Mouse (Mus musculus) kidney, embryonic 16.5 days (tissue): ENCODE data around the gene Hpca. TPM values are rescaled to one million over a fixed set of nuclear protein-coding genes. Genes with fewer than 3 reads are reported as not detected.

Experiments used
- ATAC-seq: fragments of 200-750 bp; cut with Nextera tagmentation; 2 replicates; pipeline ENCODE4 v1.8.0; 2017; ENCODE audit warnings: moderate TSS enrichment; ENCODE audit not compliant: low FRiP score, low TSS enrichment
- H3K27ac ChIP-seq: fragments of 300-500 bp; sonication (generic); 2 replicates; pipeline ENCODE4 v1.5.1; 2014; ENCODE audit warnings: low read length
- H3K27me3 ChIP-seq: fragments of 300-500 bp; sonication (generic); 2 replicates; pipeline ENCODE4 v1.6.1; 2014; ENCODE audit warnings: low read length, control low read depth, mixed read lengths; ENCODE audit not compliant: insufficient read depth
- H3K36me3 ChIP-seq: fragments of 300-500 bp; sonication (generic); 2 replicates; pipeline ENCODE4 v1.6.1; 2014; ENCODE audit warnings: low read length, control low read depth, mixed read lengths; ENCODE audit not compliant: insufficient read depth
- H3K4me1 ChIP-seq: fragments of 300-500 bp; sonication (generic); 2 replicates; pipeline ENCODE4 v1.6.1; 2014; ENCODE audit warnings: low read length, control low read depth, mixed read lengths; ENCODE audit not compliant: insufficient read depth
- H3K4me2 ChIP-seq: fragments of 300-500 bp; sonication (generic); replicated peaks from 2 replicates; pipeline ENCODE4 v1.6.1; 2014; ENCODE audit warnings: low read depth, low read length
- H3K4me3 ChIP-seq: fragments of 300-500 bp; sonication (generic); 2 replicates; pipeline ENCODE4 v1.5.1; 2014; ENCODE audit warnings: mild to moderate bottlenecking, low read length
- H3K9ac ChIP-seq: fragments of 300-500 bp; sonication (generic); replicated peaks from 2 replicates; pipeline ENCODE4 v1.6.1; 2014; ENCODE audit warnings: low read length
- H3K9me3 ChIP-seq: fragments of 300-500 bp; sonication (generic); 2 replicates; pipeline ENCODE4 v1.6.1; 2016; ENCODE audit warnings: low read length, control low read depth
- WGBS: fragments of 180-500 bp; shearing (Covaris S2); extraction: QIAGEN DNeasy Blood & Tissue Kit; methylation state at CpG from one replicate; pipeline ENCODE4 v1.1.7; 2014; 5-methylcytosine and 5-hydroxymethylcytosine counted together
- polyA plus RNA-seq: library from polyadenylated mRNA; unstranded; fragments of >200 nt; fragmentation: Nextera tagmentation; extraction: Ambion mirVana; gene quantifications from 2 replicates; pipeline ENCODE4 v1.2.1, GENCODE M21; 2015

Hpca gene
- polyA plus RNA-seq, 1 experiment from 2014 or later, result 1.6 TPM

DNA sequence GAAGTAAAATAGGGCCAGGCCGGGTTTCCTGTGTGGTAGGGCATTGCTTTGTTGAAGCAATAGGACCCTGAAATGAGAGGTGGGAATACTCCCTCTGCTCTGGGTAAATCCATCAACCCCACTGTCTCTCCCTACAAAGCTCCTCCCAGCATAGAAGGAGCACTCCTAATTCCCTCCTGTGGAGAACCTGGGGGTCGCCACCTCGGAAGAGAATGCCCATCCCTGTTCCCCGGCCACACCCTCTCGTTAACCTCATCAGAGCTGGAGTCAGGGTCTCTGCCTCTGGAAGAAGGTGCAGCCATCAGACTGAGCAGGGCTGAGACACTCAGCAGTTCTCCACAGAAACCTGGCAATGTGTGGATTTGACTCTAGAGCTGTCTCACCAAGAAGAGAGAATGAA, 34.0 kb downstream of the Hpca start:
- no peak overlapping the region for H3K27ac ChIP-seq
- 40% methylated on average over 5 of the region's 5 CpGs for WGBS
- no peaks in the 10 kb centered on the region for H3K27me3 ChIP-seq
- peaks cover 8% of the 10 kb centered on the region; the same call in 1 of the 2 replicates for H3K36me3 ChIP-seq
- ATAC-seq, result no peak
- no peaks in the 10 kb centered on the region for H3K4me1 ChIP-seq
- no peak overlapping the region for H3K4me2 ChIP-seq
- no peaks in the 10 kb centered on the region for H3K9me3 ChIP-seq
- no peak overlapping the region for H3K4me3 ChIP-seq
- no peak overlapping the region for H3K9ac ChIP-seq

DNA sequence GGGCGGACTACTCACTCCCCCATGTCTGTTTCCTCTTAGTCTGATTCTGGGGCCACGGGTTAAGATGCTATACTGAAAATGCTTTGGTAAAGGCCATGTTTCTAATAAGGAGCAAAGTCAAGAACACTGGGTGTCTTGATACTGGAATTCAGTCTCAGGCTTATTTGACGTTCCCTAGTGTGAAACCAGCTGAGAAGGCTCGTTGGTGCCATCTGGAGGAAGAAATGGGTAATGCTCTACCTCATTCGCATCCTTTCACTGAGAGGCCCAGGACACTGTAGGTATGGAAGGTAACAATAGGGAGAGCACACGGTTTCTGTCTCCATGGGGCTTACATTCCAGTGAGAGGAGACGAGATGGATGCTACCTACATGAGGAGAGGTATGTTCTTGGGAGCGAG, 35.8 kb downstream of the Hpca start:
- peaks cover 8% of the 10 kb centered on the region; the same call in 1 of the 2 replicates for H3K36me3 ChIP-seq
- no peak overlapping the region for H3K4me2 ChIP-seq
- no peak overlapping the region for H3K27ac ChIP-seq
- no peaks in the 10 kb centered on the region for H3K9me3 ChIP-seq
- 32% methylated on average over 8 of the region's 8 CpGs for WGBS
- no peak overlapping the region for H3K4me3 ChIP-seq
- H3K9ac ChIP-seq, result no peak overlapping the region
- H3K4me1 ChIP-seq, result no peaks in the 10 kb centered on the region
- no peaks in the 10 kb centered on the region for H3K27me3 ChIP-seq
- peak; percentile 51; the same call in 1 of the 2 replicates for ATAC-seq

DNA sequence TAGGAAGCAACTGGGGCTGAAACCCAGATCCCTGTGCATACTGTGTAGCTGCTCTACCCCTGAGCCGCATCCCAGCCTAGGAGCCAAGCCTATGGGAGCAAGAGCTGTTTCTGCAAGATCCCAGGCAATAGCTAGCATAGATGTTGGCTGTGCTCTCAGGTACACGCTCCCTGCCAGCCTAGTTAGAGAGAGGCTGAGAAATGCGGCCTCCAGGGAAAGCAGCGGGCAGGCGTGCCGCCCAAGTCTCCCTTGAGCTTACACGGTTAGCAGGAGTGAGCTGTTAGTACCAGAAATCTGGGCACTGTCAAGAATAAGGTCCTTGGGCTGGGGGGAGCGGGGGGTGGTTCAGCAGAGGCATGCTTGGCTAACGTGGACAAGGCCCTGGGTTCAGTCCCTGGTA, 36.9 kb downstream of the Hpca start:
- ATAC-seq, result no peak
- H3K4me3 ChIP-seq, result no peak overlapping the region
- no peaks in the 10 kb centered on the region for H3K27me3 ChIP-seq
- no peak overlapping the region for H3K4me2 ChIP-seq
- H3K4me1 ChIP-seq, result no peaks in the 10 kb centered on the region
- WGBS, result 90% methylated on average over 9 of the region's 9 CpGs
- H3K9me3 ChIP-seq, result no peaks in the 10 kb centered on the region
- no peak overlapping the region for H3K27ac ChIP-seq
- peaks cover 15% of the 10 kb centered on the region for H3K36me3 ChIP-seq
- no peak overlapping the region for H3K9ac ChIP-seq

DNA sequence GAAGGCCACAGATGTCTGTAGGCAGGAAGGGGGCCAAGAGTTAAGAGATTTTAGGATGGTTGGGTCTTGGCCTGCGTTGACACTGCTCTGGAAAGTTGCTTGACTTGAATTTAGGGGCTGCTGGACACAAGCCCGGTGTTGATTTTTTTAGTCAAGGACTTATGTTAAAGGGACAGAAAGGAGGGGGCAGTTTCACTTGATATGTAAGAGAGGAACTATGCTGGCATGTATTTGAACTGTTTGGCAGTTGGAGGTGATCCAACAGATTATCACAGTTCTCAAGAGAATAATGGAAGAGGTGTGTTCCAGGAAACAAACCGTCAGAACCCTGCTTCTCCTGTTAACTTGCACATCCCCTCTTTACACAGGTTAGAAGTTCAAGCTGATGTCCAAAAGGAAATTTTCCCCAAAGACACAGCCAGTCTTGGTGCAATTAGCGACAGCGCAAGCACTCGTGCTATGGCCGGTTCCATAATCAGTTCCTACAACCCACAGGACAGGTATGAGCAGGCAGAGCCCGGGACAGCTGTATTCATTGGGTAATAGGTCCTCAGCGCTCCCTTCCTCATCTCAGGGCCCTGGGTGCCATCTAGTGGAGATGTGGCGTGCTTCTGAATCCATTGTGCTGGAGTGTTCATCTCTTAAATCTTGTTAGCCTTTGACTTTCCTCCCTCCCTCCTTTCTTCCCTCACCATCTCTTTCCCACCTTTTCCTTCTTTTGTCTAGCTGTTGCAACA, 39.3 kb downstream of the Hpca start:
- H3K4me3 ChIP-seq, result no peak overlapping the region
- 49% methylated on average over 10 of the region's 10 CpGs for WGBS
- 0 out of 2 replicates have a peak, but pooled peaks cover 3% of the 10 kb centered on the region for H3K9me3 ChIP-seq
- no peak overlapping the region for H3K27ac ChIP-seq
- no peaks in the 10 kb centered on the region for H3K27me3 ChIP-seq
- H3K4me2 ChIP-seq, result no peak overlapping the region
- ATAC-seq, result peak; percentile 70; the same call in 1 of the 2 replicates
- H3K36me3 ChIP-seq, result peaks cover 34% of the 10 kb centered on the region
- H3K4me1 ChIP-seq, result no peaks in the 10 kb centered on the region
- H3K9ac ChIP-seq, result no peak overlapping the region

DNA sequence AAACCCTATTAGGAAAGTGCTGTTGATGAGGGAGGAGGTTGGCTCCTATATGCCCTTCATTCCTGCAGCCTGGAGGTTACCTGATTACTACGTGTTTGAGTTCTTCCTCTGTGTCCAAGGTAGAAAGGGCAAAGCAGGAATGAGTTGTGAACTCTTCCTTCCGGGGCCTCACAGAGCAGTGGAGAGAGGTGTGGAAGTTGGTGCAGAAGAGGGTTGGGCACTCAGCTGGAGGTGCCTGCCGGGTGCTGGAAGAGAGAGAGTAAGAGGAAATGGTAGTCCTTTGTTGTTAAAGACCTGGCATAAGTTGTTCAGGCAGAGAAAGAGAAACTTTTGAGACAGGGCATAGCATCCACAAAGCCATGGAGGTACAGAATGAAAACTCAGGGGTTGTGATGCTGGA, 39.9 kb downstream of the Hpca start:
- WGBS, result 85% methylated on average over 3 of the region's 3 CpGs
- Histone ChIP-seq H3K4me2 (no peak overlapping the region), H3K27me3 (no peaks in the 10 kb centered on the region), H3K9me3 (0 out of 2 replicates have a peak, but pooled peaks cover 3% of the 10 kb centered on the region), H3K4me1 (no peaks in the 10 kb centered on the region), H3K9ac (no peak overlapping the region), H3K27ac (no peak overlapping the region), H3K36me3 (peaks cover 35% of the 10 kb centered on the region), H3K4me3 (no peak overlapping the region)
- ATAC-seq, result no peak

DNA sequence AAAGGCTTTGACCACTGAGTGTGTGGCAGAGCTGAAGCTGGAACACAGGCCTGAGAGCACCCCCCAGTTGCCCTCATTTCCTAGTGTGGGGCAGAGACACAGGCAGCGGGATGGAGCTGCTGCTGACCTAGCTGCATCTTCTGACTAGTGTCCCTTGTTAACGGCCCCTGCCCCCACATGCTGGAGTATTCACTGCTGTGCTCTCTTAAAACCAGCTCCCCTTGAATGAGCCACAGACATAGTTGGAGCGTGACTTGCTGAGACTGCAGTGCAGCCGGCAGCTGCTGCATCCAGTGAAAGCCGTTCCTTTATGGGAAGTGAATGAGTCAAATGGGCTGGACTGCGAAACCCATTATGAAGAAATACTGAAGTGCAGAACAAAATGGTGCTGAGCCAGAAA, 40.3 kb downstream of the Hpca start:
- no peak overlapping the region for H3K27ac ChIP-seq
- H3K9me3 ChIP-seq, result 0 out of 2 replicates have a peak, but pooled peaks cover 3% of the 10 kb centered on the region
- WGBS, result 70% methylated on average over 6 of the region's 6 CpGs
- H3K4me1 ChIP-seq, result no peaks in the 10 kb centered on the region
- H3K4me2 ChIP-seq, result no peak overlapping the region
- H3K27me3 ChIP-seq, result no peaks in the 10 kb centered on the region
- no peak overlapping the region for H3K4me3 ChIP-seq
- no peak for ATAC-seq
- peaks cover 39% of the 10 kb centered on the region for H3K36me3 ChIP-seq
- H3K9ac ChIP-seq, result no peak overlapping the region

DNA sequence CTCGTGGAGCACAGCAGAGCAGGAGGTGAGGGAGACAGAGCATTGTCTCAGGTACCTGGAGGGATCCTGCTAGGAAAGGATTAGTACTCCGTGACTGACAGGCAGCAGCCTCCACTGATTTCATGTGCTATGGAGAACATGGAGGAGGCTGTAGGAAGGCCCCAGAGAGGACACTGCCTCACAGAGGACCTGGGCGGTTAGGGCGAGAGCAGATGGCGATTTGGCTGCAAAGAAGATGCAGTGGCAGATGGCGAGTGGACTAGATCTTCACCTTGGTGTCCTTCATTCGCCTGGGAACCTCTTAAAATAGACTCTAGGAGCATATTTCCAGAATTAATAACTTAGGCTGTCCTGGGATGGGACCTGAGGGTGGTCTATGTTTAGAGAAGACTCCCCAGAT, 40.8 kb downstream of the Hpca start:
- no peaks in the 10 kb centered on the region for H3K27me3 ChIP-seq
- 85% methylated on average over 7 of the region's 7 CpGs for WGBS
- no peak overlapping the region for H3K27ac ChIP-seq

DNA sequence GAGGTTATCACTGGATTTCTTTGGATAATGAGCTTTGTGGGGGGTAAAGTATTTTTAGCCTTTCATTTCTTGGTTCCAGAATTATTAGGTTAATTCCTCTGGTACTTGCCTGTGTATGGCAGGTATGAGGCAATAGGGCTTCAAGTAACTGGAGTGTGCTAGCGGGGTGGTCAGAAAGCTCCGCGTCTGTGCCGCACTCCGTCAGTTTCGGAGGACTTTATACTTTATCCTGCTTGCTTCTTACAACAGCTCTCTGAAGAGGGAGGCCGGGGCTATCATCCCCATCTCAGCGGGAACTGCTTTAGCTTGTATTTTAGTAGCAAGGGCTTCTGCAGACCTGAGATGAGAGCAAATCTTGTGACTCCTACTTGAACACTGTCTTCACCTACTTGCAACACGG, 42.7 kb downstream of the Hpca start:
- Histone ChIP-seq H3K4me1 (no peaks in the 10 kb centered on the region), H3K27ac (no peak overlapping the region), H3K4me3 (no peak overlapping the region), H3K9me3 (0 out of 2 replicates have a peak, but pooled peaks cover 3% of the 10 kb centered on the region), H3K36me3 (peaks cover 40% of the 10 kb centered on the region), H3K4me2 (no peak overlapping the region), H3K9ac (no peak overlapping the region), H3K27me3 (no peaks in the 10 kb centered on the region)
- 94% methylated on average over 9 of the region's 9 CpGs for WGBS
- ATAC-seq, result no peak

More for the DNA sequence above, 40.8 kb downstream of the Hpca start:
- ATAC-seq, result no peak
- no peak overlapping the region for H3K9ac ChIP-seq
- no peak overlapping the region for H3K4me2 ChIP-seq
- H3K4me3 ChIP-seq, result no peak overlapping the region
- H3K4me1 ChIP-seq, result no peaks in the 10 kb centered on the region
- peaks cover 41% of the 10 kb centered on the region for H3K36me3 ChIP-seq
- 0 out of 2 replicates have a peak, but pooled peaks cover 3% of the 10 kb centered on the region for H3K9me3 ChIP-seq

DNA sequence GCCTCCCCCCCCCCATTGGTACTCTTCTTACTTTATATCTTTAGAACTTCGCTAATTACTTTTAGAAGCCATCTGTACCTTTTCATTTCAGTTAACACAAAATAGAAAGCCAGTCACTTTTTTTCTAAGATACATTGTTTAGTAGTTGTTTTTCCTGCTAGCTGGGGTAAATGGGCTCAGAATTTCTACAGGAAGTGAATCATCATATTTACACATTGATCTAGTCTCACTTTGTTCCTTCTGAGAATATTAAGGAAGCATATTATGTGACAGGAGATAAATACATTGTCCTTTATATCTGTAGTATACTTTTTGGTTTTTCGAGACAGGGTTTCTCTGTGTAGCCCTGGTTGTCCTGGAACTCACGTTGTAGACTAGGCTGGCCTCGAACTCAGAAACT, 53.0 kb downstream of the Hpca start:
- 0 out of 2 replicates have a peak, but pooled peaks cover 3% of the 10 kb centered on the region for H3K36me3 ChIP-seq
- H3K4me2 ChIP-seq, result no peak overlapping the region
- H3K4me3 ChIP-seq, result no peak overlapping the region
- 86% methylated on average over 4 of the region's 4 CpGs for WGBS
- no peaks in the 10 kb centered on the region for H3K4me1 ChIP-seq
- no peak overlapping the region for H3K27ac ChIP-seq
- no peak for ATAC-seq
- no peak overlapping the region for H3K9ac ChIP-seq
- no peaks in the 10 kb centered on the region for H3K9me3 ChIP-seq
- no peaks in the 10 kb centered on the region for H3K27me3 ChIP-seq

DNA sequence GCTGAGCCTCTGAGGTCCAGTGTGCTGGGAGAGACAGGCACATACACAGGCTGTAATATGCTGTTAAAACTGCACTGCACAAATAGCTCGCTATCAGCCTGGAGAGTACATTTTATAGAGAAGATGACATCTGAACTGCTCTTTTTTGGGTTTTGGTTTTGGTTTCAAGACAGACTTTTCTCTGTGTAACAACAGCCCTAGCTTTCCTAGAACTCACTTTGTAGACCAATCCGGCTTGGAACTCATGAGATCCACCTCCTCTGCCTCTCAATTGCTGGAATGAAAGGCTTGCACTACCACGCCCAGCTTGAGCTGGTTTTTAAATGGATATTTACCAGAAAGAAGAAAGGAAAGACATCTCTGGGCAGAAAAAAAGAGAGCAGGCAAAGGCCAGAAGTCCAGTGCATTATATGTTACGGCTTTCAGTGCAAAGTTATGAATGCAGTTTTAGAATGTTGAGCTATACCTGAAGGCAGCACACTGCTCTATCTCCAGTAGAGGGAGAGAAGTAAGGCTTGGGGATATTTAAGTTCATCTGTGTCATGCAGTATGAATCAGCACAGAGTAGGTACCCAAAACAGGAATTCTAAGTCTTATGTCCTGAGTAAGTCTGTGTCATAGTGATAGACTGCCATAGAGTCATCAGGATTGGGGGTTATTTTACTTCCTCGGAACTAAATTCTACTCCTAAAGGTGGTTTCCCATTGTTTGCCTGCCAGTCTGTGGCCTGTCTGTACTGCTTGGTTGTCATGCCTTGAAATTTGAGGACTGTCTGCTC, 54.0 kb downstream of the Hpca start:
- H3K9me3 ChIP-seq, result no peaks in the 10 kb centered on the region
- no peak overlapping the region for H3K4me3 ChIP-seq
- H3K4me1 ChIP-seq, result no peaks in the 10 kb centered on the region
- no peak for ATAC-seq
- H3K27ac ChIP-seq, result no peak overlapping the region
- H3K9ac ChIP-seq, result no peak overlapping the region
- no peaks in the 10 kb centered on the region for H3K27me3 ChIP-seq
- no peaks in the 10 kb centered on the region for H3K36me3 ChIP-seq
- WGBS, result 83% methylated on average over 5 of the region's 5 CpGs
- H3K4me2 ChIP-seq, result no peak overlapping the region
